Mouse (Mus musculus): ENCODE measurements around the gene Fbxo48. TPM values are rescaled to one million over a fixed set of nuclear protein-coding genes. Genes with fewer than 3 reads are reported as not detected.

Fbxo48 gene
- total and polyA plus RNA-seq, 2 experiments from 2014 or later = 0.27 TPM; not detected in 1

- H3K9me3 ChIP-seq (replicated peaks; ENCODE audit: control insufficient read depth, low read length) = no peaks in the 10 kb centered on the region
- TF ChIP-seq EP300 (IDR thresholded peaks at IDR 0.05; ENCODE audit: low read depth) (no peak), CTCF (IDR thresholded peaks at IDR 0.05; ENCODE audit: low read depth) (no peak)
- WGBS = 76% methylated on average over 4 of the region's 4 CpGs
Measured at GRCm38 (mm10) chr11:16941103-16941793, 9.9 kb upstream of the Fbxo48 start.

GRCm38 (mm10) chr11:16941973-16942452 lies 9.2 kb upstream of the Fbxo48 start:
- ATAC-seq (ENCODE audit: insufficient read depth, low read depth) (no peak), DNase-seq (ENCODE audit: low spot score) (no peak)
- WGBS = 66% methylated on average over 4 of the region's 4 CpGs
- Histone ChIP-seq H3K27ac (ENCODE audit: low read depth) (no peak overlapping the region), H3K4me2 (ENCODE audit: low read depth, low read length) (no peak overlapping the region), H3K4me1 (ENCODE audit: control insufficient read depth, insufficient read depth) (no peaks in the 10 kb centered on the region), H3K9ac (replicated peaks; ENCODE audit: low read depth, low read length) (no peak overlapping the region), H3K9me3 (replicated peaks; ENCODE audit: control insufficient read depth, low read length) (no peaks in the 10 kb centered on the region), H3K36me3 (replicated peaks; ENCODE audit: control insufficient read depth, insufficient read depth, low read length) (no peaks in the 10 kb centered on the region), H3K27me3 (ENCODE audit: control insufficient read depth, insufficient read depth, low read length) (no peaks in the 10 kb centered on the region), H3K4me3 (ENCODE audit: low read depth, low read length) (no peak overlapping the region)
- TF ChIP-seq EP300 (IDR thresholded peaks at IDR 0.05; ENCODE audit: low read depth) (no peak), CTCF (IDR thresholded peaks at IDR 0.05; ENCODE audit: low read depth) (no peak)

More at GRCm38 (mm10) chr11:16941103-16941793, 9.9 kb upstream of the Fbxo48 start:
- no peak overlapping the region for H3K27ac ChIP-seq (ENCODE audit: low read depth)
- H3K4me3 ChIP-seq (ENCODE audit: low read depth, low read length) = no peak overlapping the region
- no peaks in the 10 kb centered on the region for H3K27me3 ChIP-seq (ENCODE audit: control insufficient read depth, insufficient read depth, low read length)
- no peak overlapping the region for H3K4me2 ChIP-seq (ENCODE audit: low read depth, low read length)
- ATAC-seq (ENCODE audit: insufficient read depth, low read depth) = no peak
- H3K9ac ChIP-seq (replicated peaks; ENCODE audit: low read depth, low read length) = no peak overlapping the region
- H3K4me1 ChIP-seq (ENCODE audit: control insufficient read depth, insufficient read depth) = no peaks in the 10 kb centered on the region
- DNase-seq (ENCODE audit: low spot score) = no peak
- H3K36me3 ChIP-seq (replicated peaks; ENCODE audit: control insufficient read depth, insufficient read depth, low read length) = no peaks in the 10 kb centered on the region

- TF ChIP-seq CTCF (IDR thresholded peaks at IDR 0.05; ENCODE audit: low read depth) = no peak
- Histone ChIP-seq H3K4me3 (ENCODE audit: low read depth, low read length) (no peak overlapping the region), H3K4me1 (ENCODE audit: control insufficient read depth, insufficient read depth) (no peaks in the 10 kb centered on the region), H3K4me2 (ENCODE audit: low read depth, low read length) (no peak overlapping the region), H3K27ac (ENCODE audit: low read depth) (no peak overlapping the region), H3K27me3 (ENCODE audit: control insufficient read depth, insufficient read depth, low read length) (no peaks in the 10 kb centered on the region), H3K9me3 (replicated peaks; ENCODE audit: control insufficient read depth, low read length) (no peaks in the 10 kb centered on the region), H3K9ac (replicated peaks; ENCODE audit: low read depth, low read length) (no peak overlapping the region), H3K36me3 (replicated peaks; ENCODE audit: control insufficient read depth, insufficient read depth, low read length) (no peaks in the 10 kb centered on the region)
- WGBS = 82% methylated on average over 4 of the region's 4 CpGs
- no peak for ATAC-seq (ENCODE audit: insufficient read depth, low read depth)
- no peak for DNase-seq (ENCODE audit: low spot score)
Measured at GRCm38 (mm10) chr11:16943016-16943415, 8.2 kb upstream of the Fbxo48 start.

- Histone ChIP-seq H3K27me3 (ENCODE audit: control insufficient read depth, insufficient read depth, low read length) (no peaks in the 10 kb centered on the region), H3K9ac (replicated peaks; ENCODE audit: low read depth, low read length) (no peak overlapping the region), H3K4me2 (ENCODE audit: low read depth, low read length) (peak overlapping the region; percentile 35), H3K36me3 (replicated peaks; ENCODE audit: control insufficient read depth, insufficient read depth, low read length) (no peaks in the 10 kb centered on the region), H3K27ac (ENCODE audit: low read depth) (peak overlapping the region; percentile 35; the same call in 1 of the 2 replicates), H3K4me1 (ENCODE audit: control insufficient read depth, insufficient read depth) (peaks cover 10% of the 10 kb centered on the region), H3K9me3 (replicated peaks; ENCODE audit: control insufficient read depth, low read length) (no peaks in the 10 kb centered on the region), H3K4me3 (ENCODE audit: low read depth, low read length) (no peak overlapping the region)
- ATAC-seq (ENCODE audit: insufficient read depth, low read depth) = peak; percentile 37
- TF ChIP-seq CTCF (IDR thresholded peaks at IDR 0.05; ENCODE audit: low read depth) (peak; percentile 93), EP300 (IDR thresholded peaks at IDR 0.05; ENCODE audit: low read depth) (no peak)
- peak; percentile 71 for DNase-seq (ENCODE audit: low spot score)
- WGBS = 17% methylated on average over 1 of the region's 1 CpGs
Measured at GRCm38 (mm10) chr11:16948756-16949155, 2.4 kb upstream of the Fbxo48 start.

- Histone ChIP-seq H3K9ac (replicated peaks; ENCODE audit: low read depth, low read length) (no peak overlapping the region), H3K4me1 (ENCODE audit: control insufficient read depth, insufficient read depth) (peaks cover 10% of the 10 kb centered on the region), H3K27me3 (ENCODE audit: control insufficient read depth, insufficient read depth, low read length) (no peaks in the 10 kb centered on the region), H3K27ac (ENCODE audit: low read depth) (no peak overlapping the region), H3K36me3 (replicated peaks; ENCODE audit: control insufficient read depth, insufficient read depth, low read length) (no peaks in the 10 kb centered on the region), H3K4me3 (ENCODE audit: low read depth, low read length) (peak overlapping the region; percentile 60), H3K4me2 (ENCODE audit: low read depth, low read length) (peak overlapping the region; percentile 63), H3K9me3 (replicated peaks; ENCODE audit: control insufficient read depth, low read length) (no peaks in the 10 kb centered on the region)
- ATAC-seq (ENCODE audit: insufficient read depth, low read depth) (no peak), DNase-seq (ENCODE audit: low spot score) (peak; percentile 12)
- WGBS = 28% methylated on average over 13 of the region's 13 CpGs
- no peak for TF ChIP-seq CTCF (IDR thresholded peaks at IDR 0.05; ENCODE audit: low read depth)
- TF ChIP-seq EP300 (IDR thresholded peaks at IDR 0.05; ENCODE audit: low read depth) = no peak
Measured at GRCm38 (mm10) chr11:16950226-16950975, 774 bp upstream of the Fbxo48 start.
